9 mouse cellular contexts compared by ENCODE assay signal in the genomic region with DNA sequence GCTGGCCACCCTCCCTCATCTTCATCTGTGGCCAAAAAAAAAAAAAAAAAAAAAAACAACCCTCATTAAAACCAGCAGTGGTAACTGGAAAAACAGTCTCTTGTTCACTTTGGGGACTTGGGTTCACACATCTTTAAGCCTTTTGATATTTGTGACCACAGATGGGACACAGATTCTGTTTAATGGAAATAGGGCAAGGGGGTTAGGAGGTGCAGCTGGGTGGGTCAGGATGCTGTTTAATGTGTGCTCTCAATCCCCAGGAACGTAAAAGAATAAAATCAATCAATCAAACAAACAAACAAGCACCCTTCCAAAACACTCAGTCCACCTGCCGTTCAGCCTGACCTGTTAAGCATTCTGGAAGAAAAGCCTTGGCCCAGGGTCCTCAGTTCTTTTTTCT. TPM values are rescaled to one million over a fixed set of nuclear protein-coding genes. Genes with fewer than 3 reads are reported as not detected.
DNase-seq lines count a peak whose midpoint lies in the region; ATAC-seq and TF ChIP-seq lines count a peak whose summit lies in the region.
"Had no signal": no experiment of that assay in that cellular context is flagged by ENCODE, and none has a peak within 500 bp of the region (broad histone marks: within the 10 kb centered on the region; RNA-seq: fewer than 3 reads in every experiment).

No protein-coding gene starts in this region.

- no peak for TF ChIP-seq CTCF in gastrocnemius, adult 2 months (IDR thresholded peaks at IDR 0.05)

- H3K4me3 ChIP-seq in gastrocnemius, adult 2 months = no peak overlapping the region
- no peak overlapping the region for H3K4me3 ChIP-seq in lung, embryonic 15.5 days
- H3K4me3 ChIP-seq in hindbrain, embryonic 16.5 days (ENCODE audit: low read length) = no peak overlapping the region
- no peak overlapping the region for H3K4me3 ChIP-seq in midbrain, embryonic 13.5 days (replicated peaks)

- intact Hi-C loops in gastrocnemius, adult 2 months (cut with DNase I) = no loop called here
- intact Hi-C loops in gastrocnemius, postnatal 14 days (cut with DNase I; ENCODE audit: low total_unique reads) = no loop called here

- ATAC-seq in lung, embryonic 15.5 days (ENCODE audit: borderline replicate concordance, extremely low read depth, low FRiP score, low TSS enrichment) = no peak
- ATAC-seq in hindbrain, embryonic 16.5 days = no peak
- ATAC-seq in midbrain, embryonic 13.5 days = no peak

- peak overlapping the region; percentile 75 for H3K27ac ChIP-seq in gastrocnemius, adult 2 months
- H3K27ac ChIP-seq in lung, embryonic 15.5 days = peak overlapping the region; percentile 89
- peak overlapping the region; percentile 29; the same call in 1 of the 2 replicates for H3K27ac ChIP-seq in hindbrain, embryonic 16.5 days (ENCODE audit: low read depth, low read length)
- H3K27ac ChIP-seq in midbrain, embryonic 13.5 days = peak overlapping the region; percentile 89

- peaks cover 66% of the 10 kb centered on the region for H3K4me1 ChIP-seq in lung, embryonic 15.5 days
- peaks cover 18% of the 10 kb centered on the region for H3K4me1 ChIP-seq in hindbrain, embryonic 16.5 days (ENCODE audit: control insufficient read depth, insufficient read depth, low read depth, low read length)
- H3K4me1 ChIP-seq in midbrain, embryonic 13.5 days (replicated peaks) = peaks cover 95% of the 10 kb centered on the region

- peaks cover 36% of the 10 kb centered on the region for H3K36me3 ChIP-seq in lung, embryonic 15.5 days
- peaks cover 6% of the 10 kb centered on the region; the same call in 1 of the 2 replicates for H3K36me3 ChIP-seq in hindbrain, embryonic 16.5 days (ENCODE audit: control insufficient read depth, insufficient read depth, low read length)
- peaks cover 41% of the 10 kb centered on the region for H3K36me3 ChIP-seq in midbrain, embryonic 13.5 days

- no peaks in the 10 kb centered on the region for H3K27me3 ChIP-seq in lung, embryonic 15.5 days
- no peaks in the 10 kb centered on the region for H3K27me3 ChIP-seq in hindbrain, embryonic 16.5 days (replicated peaks; ENCODE audit: control insufficient read depth, insufficient read depth, low read length)
- no peaks in the 10 kb centered on the region for H3K27me3 ChIP-seq in midbrain, embryonic 13.5 days

- no peaks in the 10 kb centered on the region for H3K9me3 ChIP-seq in lung, embryonic 15.5 days
- H3K9me3 ChIP-seq in hindbrain, embryonic 16.5 days (ENCODE audit: control insufficient read depth, low read length) = no peaks in the 10 kb centered on the region
- H3K9me3 ChIP-seq in midbrain, embryonic 13.5 days = no peaks in the 10 kb centered on the region

- H3K9ac ChIP-seq in lung, embryonic 15.5 days = no peak overlapping the region
- H3K9ac ChIP-seq in hindbrain, embryonic 16.5 days (ENCODE audit: low read depth, low read length) = no peak overlapping the region; the same call in 1 of the 2 replicates
- H3K9ac ChIP-seq in midbrain, embryonic 13.5 days (replicated peaks) = 0 out of 2 replicates have a peak overlapping the region, but pooled peaks have one; percentile 34

- no peak overlapping the region for H3K4me2 ChIP-seq in lung, embryonic 15.5 days
- H3K4me2 ChIP-seq in hindbrain, embryonic 16.5 days (ENCODE audit: low read length) = no peak overlapping the region
- H3K4me2 ChIP-seq in midbrain, embryonic 13.5 days (replicated peaks) = no peak overlapping the region

- no peak for DNase-seq in gastrocnemius, adult 2 months
- DNase-seq in gastrocnemius, postnatal 14 days = no peak
- DNase-seq in lung, postnatal 36 days = no peak
- no peak for DNase-seq in ovary, postnatal 36 days (ENCODE audit: low spot score)
- DNase-seq in thymus, postnatal 14 days = no peak

- WGBS in lung, embryonic 15.5 days = 5% methylated on average over 2 of the region's 2 CpGs
- 9% methylated on average over 2 of the region's 2 CpGs for WGBS in hindbrain, embryonic 16.5 days
- WGBS in midbrain, embryonic 13.5 days = 3% methylated on average over 2 of the region's 2 CpGs

RNA-seq across cellular contexts. Expression of a gene that starts 17.3 kb away (rescaled TPM):
- total RNA-seq in gastrocnemius, adult 2 months (2021) = under 1 TPM; 0.38 to 0.98 TPM
- total RNA-seq in gastrocnemius, postnatal 14 days (2021) = 1 to 10 TPM; 1.1 to 1.5 TPM
- polyA plus RNA-seq in lung, embryonic 15.5 days (2015; fragmentation: Nextera tagmentation; extraction: Ambion mirVana) = 19.5 and 21.1 TPM in 2 replicates
- 11.1 and 12.8 TPM in 2 replicates for polyA plus RNA-seq in hindbrain, embryonic 16.5 days (2015; fragmentation: Nextera tagmentation; extraction: Ambion mirVana)
- 53.5 and 56.3 TPM in 2 replicates for polyA plus RNA-seq in midbrain, embryonic 13.5 days (2015; fragmentation: Nextera tagmentation; extraction: Ambion mirVana)

RNA-seq across cellular contexts. Expression of a gene that starts 34.8 kb away (rescaled TPM):
- total RNA-seq in gastrocnemius, adult 2 months (2021) = under 1 TPM; 0.13 to 0.31 TPM
- total RNA-seq in gastrocnemius, postnatal 14 days (2021) = under 1 TPM; 0.39 to 0.42 TPM
- polyA plus RNA-seq in lung, embryonic 15.5 days (2015; fragmentation: Nextera tagmentation; extraction: Ambion mirVana) = 0.52 and 0.56 TPM in 2 replicates
- polyA plus RNA-seq in hindbrain, embryonic 16.5 days (2015; fragmentation: Nextera tagmentation; extraction: Ambion mirVana) = 8.3 and 10.0 TPM in 2 replicates
- 6.3 and 6.7 TPM in 2 replicates for polyA plus RNA-seq in midbrain, embryonic 13.5 days (2015; fragmentation: Nextera tagmentation; extraction: Ambion mirVana)
- total RNA-seq: megakaryocyte, adult 5-6 weeks had no signal

RNA-seq across cellular contexts. Expression of a gene that starts 57.9 kb away (rescaled TPM):
- 10 to 100 TPM; 29.4 to 40.8 TPM for total RNA-seq in gastrocnemius, adult 2 months (2021)
- total RNA-seq in gastrocnemius, postnatal 14 days (2021) = 10 to 100 TPM; 19.4 to 22.9 TPM
- 10.7 and 13.2 TPM in 2 replicates for polyA plus RNA-seq in lung, embryonic 15.5 days (2015; fragmentation: Nextera tagmentation; extraction: Ambion mirVana)
- 26.6 and 35.5 TPM in 2 replicates for polyA plus RNA-seq in hindbrain, embryonic 16.5 days (2015; fragmentation: Nextera tagmentation; extraction: Ambion mirVana)
- 21.0 and 26.1 TPM in 2 replicates for polyA plus RNA-seq in midbrain, embryonic 13.5 days (2015; fragmentation: Nextera tagmentation; extraction: Ambion mirVana)

Comparison
In these comparisons a context has a peak if more than half of its experiments do, and no peak if none do; other contexts are left out.
1. H3K27ac ChIP-seq: peak in every context shown above with its lines; median percentile 89 in lung, embryonic 15.5 days; 89 in midbrain, embryonic 13.5 days; 75 in gastrocnemius, adult 2 months; 29 in hindbrain, embryonic 16.5 days.